Mouse (Mus musculus): ENCODE data around the gene Crtc3. TPM values are rescaled to one million over a fixed set of nuclear protein-coding genes. Genes with fewer than 3 reads are reported as not detected.
A peak's percentile ranks its signal among the peaks of the same experiment; 100 is the strongest.

Gene Crtc3
- total and polyA plus RNA-seq, 3 experiments: 4.2 to 15.8 TPM; not detected in 1

DNA sequence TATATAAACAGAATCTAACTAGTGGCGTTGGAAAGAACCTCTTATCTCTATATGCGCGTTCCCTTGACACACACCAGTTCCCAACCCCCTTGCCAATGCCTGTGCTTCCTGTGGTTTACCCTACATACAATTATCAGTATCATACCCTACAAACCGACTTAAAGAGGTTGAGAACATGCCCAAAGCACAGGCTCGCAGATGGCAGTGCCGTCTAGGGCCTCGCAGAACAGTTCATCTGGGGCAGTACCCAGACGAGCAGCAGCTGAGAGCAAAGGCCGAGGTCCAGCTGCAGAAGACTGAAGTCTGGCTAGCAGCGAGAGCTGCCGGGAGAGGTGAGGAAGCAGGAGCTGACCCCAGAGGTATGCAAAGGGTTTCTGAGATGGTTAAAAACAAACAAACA is 21.5 kb downstream of the Crtc3 start:
- peak overlapping the region; percentile 64 for H3K9ac ChIP-seq (ENCODE audit: control insufficient read depth, low read depth, low read length, poor library complexity, severe bottlenecking)
- H3K4me1 ChIP-seq (ENCODE audit: control insufficient read depth in 1 of 2, insufficient read depth in 2 of 2, low read length in 2 of 2): peaks cover 17 to 36% of the 10 kb centered on the region in 2 experiments
- DNase-seq (ENCODE audit: low read depth, low spot score): peak; percentile 88
- TF ChIP-seq CHD1 (IDR thresholded peaks at IDR 0.05; ENCODE audit: low read depth, low read length): no peak
- peak; percentile 71 for TF ChIP-seq MAX (IDR thresholded peaks at IDR 0.05; ENCODE audit: low read length)
- TF ChIP-seq NRF1 (IDR thresholded peaks at IDR 0.05; ENCODE audit: insufficient read depth, low read depth, low read length, poor library complexity, severe bottlenecking): no peak
- peak; percentile 52; the same call in 1 of the 2 replicates for TF ChIP-seq BHLHE40 (IDR thresholded peaks at IDR 0.05; ENCODE audit: borderline replicate concordance, low read depth, low read length)
- peak; percentile 93 for TF ChIP-seq GATA1 (IDR thresholded peaks at IDR 0.05; ENCODE audit: low read depth, low read length)
- TF ChIP-seq MXI1 (IDR thresholded peaks at IDR 0.05; ENCODE audit: low read depth, low read length): peak; percentile 85
- TF ChIP-seq MAFK (IDR thresholded peaks at IDR 0.05; ENCODE audit: borderline replicate concordance, low read depth, low read length): no peak
- TF ChIP-seq ETS1 (IDR thresholded peaks at IDR 0.05; ENCODE audit: low read depth, low read length): peak; percentile 92
- 0 out of 2 replicates have a peak, but pooled peaks have one; percentile 10 for TF ChIP-seq SMC3 (IDR thresholded peaks at IDR 0.05; ENCODE audit: low read depth, low read length)
- TF ChIP-seq CTCF (IDR thresholded peaks at IDR 0.05 in 2 of 3, conservative IDR thresholded peaks at IDR 0.05 in 1 of 3; ENCODE audit: control insufficient read depth in 1 of 3, insufficient read depth in 1 of 3, low read depth in 2 of 3, low read length in 3 of 3, poor library complexity in 1 of 3, severe bottlenecking in 1 of 3): no peak
- peak; percentile 78 for TF ChIP-seq MYB (IDR thresholded peaks at IDR 0.05; ENCODE audit: low read depth, low read length)
- peak; percentile 90 for TF ChIP-seq SIN3A (IDR thresholded peaks at IDR 0.05; ENCODE audit: low read length)
- TF ChIP-seq POLR2AphosphoS2 (IDR thresholded peaks at IDR 0.05; ENCODE audit: low read length): 0 out of 2 replicates have a peak, but pooled peaks have one; percentile 40
- TF ChIP-seq NELFE (IDR thresholded peaks at IDR 0.05; ENCODE audit: low read depth, low read length): peak; percentile 51; the same call in 1 of the 2 replicates
- peak; percentile 70 for TF ChIP-seq CHD2 (IDR thresholded peaks at IDR 0.05; ENCODE audit: low read length)
- TF ChIP-seq EP300 (IDR thresholded peaks at IDR 0.05; ENCODE audit: low read depth in 1 of 2, low read length in 2 of 2): peak; percentile 92 to 94
- no peak for TF ChIP-seq RAD21 (IDR thresholded peaks at IDR 0.05; ENCODE audit: low read depth, low read length)
- peak; percentile 67; the same call in 1 of the 2 replicates for TF ChIP-seq MAZ (IDR thresholded peaks at IDR 0.05; ENCODE audit: low read depth, low read length)
- TF ChIP-seq E2F4 (IDR thresholded peaks at IDR 0.05; ENCODE audit: borderline replicate concordance, low read depth, low read length): no peak
- no peak for TF ChIP-seq ZC3H11A (IDR thresholded peaks at IDR 0.05; ENCODE audit: low read depth, low read length)
- no peak for TF ChIP-seq KAT2A (conservative IDR thresholded peaks at IDR 0.05; ENCODE audit: low read depth, low read length)
- TF ChIP-seq HCFC1 (IDR thresholded peaks at IDR 0.05; ENCODE audit: low read depth, low read length): peak; percentile 45
- TF ChIP-seq GABPA (IDR thresholded peaks at IDR 0.05; ENCODE audit: low read depth, low read length): no peak
- TF ChIP-seq RCOR1 (IDR thresholded peaks at IDR 0.05; ENCODE audit: low read depth, low read length): peak; percentile 85
- 0 out of 2 replicates have a peak, but pooled peaks have one; percentile 24 for TF ChIP-seq ELF1 (IDR thresholded peaks at IDR 0.05; ENCODE audit: low read depth, low read length)
- TF ChIP-seq POLR2A (IDR thresholded peaks at IDR 0.05; ENCODE audit: control insufficient read depth in 1 of 2, insufficient read depth in 1 of 2, low read depth in 1 of 2, low read length in 2 of 2, poor library complexity in 1 of 2): no peak
- TF ChIP-seq USF2 (IDR thresholded peaks at IDR 0.05; ENCODE audit: borderline replicate concordance in 1 of 2, insufficient read depth in 1 of 2, low read depth in 1 of 2, low read length in 2 of 2): no peak
- no peak for TF ChIP-seq MEF2A (IDR thresholded peaks at IDR 0.05; ENCODE audit: extremely low read depth, insufficient replicate concordance, low read depth, low read length, poor library complexity, severe bottlenecking)
- TF ChIP-seq JUND (IDR thresholded peaks at IDR 0.05; ENCODE audit: low read depth, low read length): no peak
- peak; percentile 90 for TF ChIP-seq TCF12 (IDR thresholded peaks at IDR 0.05; ENCODE audit: low read depth, low read length)
- no peak for TF ChIP-seq USF1 (IDR thresholded peaks at IDR 0.05; ENCODE audit: low read depth, low read length)
- peak; percentile 68 for TF ChIP-seq TAL1 (IDR thresholded peaks at IDR 0.05; ENCODE audit: low read length)
- no peak; the same call in 1 of the 2 replicates for TF ChIP-seq ZNF384 (IDR thresholded peaks at IDR 0.05; ENCODE audit: low read depth, low read length)
- no peak for TF ChIP-seq POLR2AphosphoS5 (IDR thresholded peaks at IDR 0.05; ENCODE audit: borderline replicate concordance, low read depth, low read length)
- TF ChIP-seq ZKSCAN1 (IDR thresholded peaks at IDR 0.05; ENCODE audit: low read depth, low read length): no peak
- TF ChIP-seq TBP (IDR thresholded peaks at IDR 0.05; ENCODE audit: low read depth, low read length): peak; percentile 50; the same call in 1 of the 2 replicates
- TF ChIP-seq MYC (IDR thresholded peaks at IDR 0.05; ENCODE audit: low read depth, low read length): peak; percentile 87; the same call in 1 of the 2 replicates

More for the DNA sequence above, 21.5 kb downstream of the Crtc3 start:
- no peaks in the 10 kb centered on the region for H3K9me3 ChIP-seq (replicated peaks; ENCODE audit: insufficient read depth, low read length)
- H3K27ac ChIP-seq (ENCODE audit: control insufficient read depth, low read depth, low read length): peak overlapping the region; percentile 90
- peaks cover 0 to 34% of the 10 kb centered on the region in 2 experiments; a peak in 2 of 4 replicates for H3K36me3 ChIP-seq (ENCODE audit: control insufficient read depth in 1 of 2, insufficient read depth in 2 of 2, low read length in 2 of 2)
- H3K4me3 ChIP-seq (ENCODE audit: control insufficient read depth in 1 of 2, insufficient read depth in 1 of 2, low read depth in 2 of 2, low read length in 2 of 2): peak overlapping the region; percentile 49 to 56
- peaks cover 3% of the 10 kb centered on the region; the same call in 1 of the 2 replicates for H3K79me2 ChIP-seq (ENCODE audit: control insufficient read depth, insufficient read depth, low read length, poor library complexity)
- H3K27me3 ChIP-seq (ENCODE audit: control insufficient read depth in 1 of 2, insufficient read depth in 2 of 2, low read length in 2 of 2): no peaks in the 10 kb centered on the region
